Mouse (Mus musculus): ENCODE data around the gene Unc13c.

Gene Unc13c

GRCm38 (mm10) chr9:73882393-73882919 is 86.3 kb downstream of the Unc13c start:
- DNase-seq (ENCODE audit: low read depth, low spot score): no peak

- no peak for DNase-seq (ENCODE audit: low read depth, low spot score)
Measured at GRCm38 (mm10) chr9:73867410-73868067, 101.2 kb downstream of the Unc13c start.

- no peak for DNase-seq (ENCODE audit: low read depth, low spot score)
Measured at GRCm38 (mm10) chr9:73866666-73867065, 102.1 kb downstream of the Unc13c start.

- no peak for DNase-seq (ENCODE audit: low read depth, low spot score)
Measured at GRCm38 (mm10) chr9:73859469-73859868, 109.3 kb downstream of the Unc13c start.

GRCm38 (mm10) chr9:73854281-73854680 is 114.5 kb downstream of the Unc13c start:
- DNase-seq (ENCODE audit: low read depth, low spot score): no peak

- no peak for DNase-seq (ENCODE audit: low read depth, low spot score)
Measured at GRCm38 (mm10) chr9:73806681-73807080, 162.1 kb downstream of the Unc13c start.

- DNase-seq (ENCODE audit: low read depth, low spot score): no peak
Measured at GRCm38 (mm10) chr9:73774616-73775015, 194.2 kb downstream of the Unc13c start.

- no peak for DNase-seq (ENCODE audit: low read depth, low spot score)
Measured at GRCm38 (mm10) chr9:73755185-73755584, 213.6 kb downstream of the Unc13c start.

GRCm38 (mm10) chr9:73753480-73753879 is 215.3 kb downstream of the Unc13c start:
- no peak for DNase-seq (ENCODE audit: low read depth, low spot score)

- DNase-seq (ENCODE audit: low read depth, low spot score): no peak
Measured at GRCm38 (mm10) chr9:73751344-73751743, 217.4 kb downstream of the Unc13c start.

- DNase-seq (ENCODE audit: low read depth, low spot score): no peak
Measured at GRCm38 (mm10) chr9:73734446-73734845, 234.3 kb downstream of the Unc13c start.

GRCm38 (mm10) chr9:73725717-73726662 is 242.8 kb downstream of the Unc13c start:
- no peak for DNase-seq (ENCODE audit: low read depth, low spot score)

GRCm38 (mm10) chr9:73724776-73725175 is 244.0 kb downstream of the Unc13c start:
- DNase-seq (ENCODE audit: low read depth, low spot score): no peak

- DNase-seq (ENCODE audit: low read depth, low spot score): no peak
Measured at GRCm38 (mm10) chr9:73713508-73713907, 255.3 kb downstream of the Unc13c start.

- DNase-seq (ENCODE audit: low read depth, low spot score): no peak
Measured at GRCm38 (mm10) chr9:73697103-73697502, 271.7 kb downstream of the Unc13c start.

- DNase-seq (ENCODE audit: low read depth, low spot score): no peak
Measured at GRCm38 (mm10) chr9:73681580-73681979, 287.2 kb downstream of the Unc13c start.

GRCm38 (mm10) chr9:73680545-73681495 is 287.9 kb downstream of the Unc13c start:
- DNase-seq (ENCODE audit: low read depth, low spot score): no peak

- DNase-seq (ENCODE audit: low read depth, low spot score): no peak
Measured at GRCm38 (mm10) chr9:73671656-73672212, 297.0 kb downstream of the Unc13c start.

GRCm38 (mm10) chr9:73670040-73670439 is 298.7 kb downstream of the Unc13c start:
- no peak for DNase-seq (ENCODE audit: low read depth, low spot score)

- no peak for DNase-seq (ENCODE audit: low read depth, low spot score)
Measured at GRCm38 (mm10) chr9:73662839-73663238, 305.9 kb downstream of the Unc13c start.

GRCm38 (mm10) chr9:73649088-73649487 is 319.7 kb downstream of the Unc13c start:
- no peak for DNase-seq (ENCODE audit: low read depth, low spot score)
